ENCODE assay signal across 8 mouse cellular contexts in the genomic region with DNA sequence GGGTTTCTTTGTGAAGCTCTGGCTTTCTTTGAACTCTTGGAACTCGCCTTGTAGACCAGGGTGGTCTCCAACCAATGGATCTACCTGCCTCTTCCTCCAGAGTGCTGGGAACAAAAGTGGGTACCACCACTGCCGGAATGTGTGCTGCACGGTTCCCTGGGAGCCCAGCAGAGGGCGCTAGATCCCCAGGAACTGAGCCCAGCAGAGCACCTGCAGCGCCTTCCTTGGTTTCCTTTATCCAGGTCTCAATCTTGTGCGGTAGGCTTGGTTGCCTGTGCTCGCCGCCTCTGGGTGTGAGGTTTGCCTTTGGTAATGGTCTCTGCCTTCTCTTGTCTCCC. TPM values are rescaled to one million over a fixed set of nuclear protein-coding genes. Genes with fewer than 3 reads are reported as not detected.
DNase-seq lines count a peak whose midpoint lies in the region; ATAC-seq and TF ChIP-seq lines count a peak whose summit lies in the region.

No protein-coding gene starts in this region.

- no peak overlapping the region for H3K4me2 ChIP-seq in heart, embryonic 11.5 days
- H3K4me2 ChIP-seq in midbrain, postnatal 0 days (ENCODE audit: low read depth, low read length, poor library complexity, severe bottlenecking), result no peak overlapping the region

- H3K9me3 ChIP-seq in heart, embryonic 11.5 days (replicated peaks; ENCODE audit: control insufficient read depth, low read length), result no peaks in the 10 kb centered on the region
- no peaks in the 10 kb centered on the region for H3K9me3 ChIP-seq in heart, embryonic 10.5 days
- no peaks in the 10 kb centered on the region for H3K9me3 ChIP-seq in midbrain, postnatal 0 days (ENCODE audit: low read length)

- no peak for ATAC-seq in heart, embryonic 11.5 days (replicated peaks; ENCODE audit: insufficient number of reproducible peaks, low FRiP score, low TSS enrichment)
- peak; percentile 51 for ATAC-seq in common myeloid progenitor, adult 5-6 weeks (replicated peaks; ENCODE audit: low read depth, poor library complexity, severe bottlenecking)
- no peak for ATAC-seq in midbrain, postnatal 0 days (ENCODE audit: low FRiP score)

- H3K4me1 ChIP-seq in heart, embryonic 11.5 days (ENCODE audit: control insufficient read depth, insufficient read depth, low read length), result peaks cover 5% of the 10 kb centered on the region; the same call in 1 of the 2 replicates
- H3K4me1 ChIP-seq in heart, embryonic 10.5 days, result peaks cover 8% of the 10 kb centered on the region; the same call in 1 of the 2 replicates
- no peaks in the 10 kb centered on the region for H3K4me1 ChIP-seq in midbrain, postnatal 0 days (ENCODE audit: insufficient read depth, low read length)

- WGBS in heart, embryonic 11.5 days (ENCODE audit: insufficient replicate concordance), result 22% methylated on average over 8 of the region's 8 CpGs
- WGBS in heart, embryonic 10.5 days, result 31% methylated on average over 8 of the region's 8 CpGs
- WGBS in midbrain, postnatal 0 days, result 11% methylated on average over 8 of the region's 8 CpGs

- TF ChIP-seq CTCF in left cerebral cortex, adult 2 months (IDR thresholded peaks at IDR 0.05), result peak; percentile 98
- TF ChIP-seq CTCF in midbrain, postnatal 0 days (IDR thresholded peaks at IDR 0.05), result peak; percentile 89

- no peaks in the 10 kb centered on the region for H3K27me3 ChIP-seq in heart, embryonic 11.5 days (ENCODE audit: control insufficient read depth, insufficient read depth, low read length)
- H3K27me3 ChIP-seq in heart, embryonic 10.5 days (ENCODE audit: insufficient read depth, poor library complexity, severe bottlenecking), result no peaks in the 10 kb centered on the region
- no peaks in the 10 kb centered on the region for H3K27me3 ChIP-seq in midbrain, postnatal 0 days (ENCODE audit: insufficient read depth, low read length)

- peaks cover 29% of the 10 kb centered on the region for H3K36me3 ChIP-seq in heart, embryonic 11.5 days (ENCODE audit: control insufficient read depth, insufficient read depth, low read length)
- peaks cover 89% of the 10 kb centered on the region for H3K36me3 ChIP-seq in heart, embryonic 10.5 days
- H3K36me3 ChIP-seq in midbrain, postnatal 0 days (ENCODE audit: insufficient read depth, low read length), result peaks cover 59% of the 10 kb centered on the region

- no peak overlapping the region for H3K27ac ChIP-seq in heart, embryonic 11.5 days (ENCODE audit: low read depth, low read length)
- no peak overlapping the region for H3K27ac ChIP-seq in heart, embryonic 10.5 days
- no peak overlapping the region for H3K27ac ChIP-seq in left cerebral cortex, adult 2 months
- H3K27ac ChIP-seq in midbrain, postnatal 0 days (ENCODE audit: low read depth, low read length), result no peak overlapping the region

- no peak overlapping the region for H3K4me3 ChIP-seq in heart, embryonic 11.5 days (ENCODE audit: low read depth, low read length)
- H3K4me3 ChIP-seq in heart, embryonic 10.5 days, result no peak overlapping the region
- H3K4me3 ChIP-seq in left cerebral cortex, adult 2 months, result no peak overlapping the region
- H3K4me3 ChIP-seq in midbrain, postnatal 0 days (ENCODE audit: low read depth, low read length), result no peak overlapping the region

- no peak overlapping the region for H3K9ac ChIP-seq in heart, embryonic 11.5 days (ENCODE audit: low read depth, low read length)
- no peak overlapping the region for H3K9ac ChIP-seq in midbrain, postnatal 0 days (replicated peaks; ENCODE audit: low read length, poor library complexity, severe bottlenecking)

- intact Hi-C loops in left cerebral cortex, adult 2 months (cut with DNase I), result loop anchor here (2.0 to 5.0 kb wide), 2 partner anchors 226 to 326 kb away; no protein-coding TSS in a partner anchor

- DNase-seq in heart, adult 18-20 months, result peak; percentile 70 to 89
- peak; percentile 47 for DNase-seq in adipocyte (ENCODE audit: low spot score)
- peak; percentile 85 for DNase-seq in heart, embryonic 10.5 days (ENCODE audit: low spot score)
- DNase-seq in left cerebral cortex, adult 2 months (ENCODE audit: extremely low spot score in 1 of 2, low spot score in 2 of 2), result peak; percentile 70 to 81
- peak; percentile 71 for DNase-seq in midbrain, postnatal 0 days (ENCODE audit: low spot score)
- peak; percentile 52 for DNase-seq in testis, postnatal 14 days (ENCODE audit: low spot score)

RNA-seq across cellular contexts. Expression of a gene that starts 9.6 kb away (rescaled TPM):
- total RNA-seq in heart, adult 18-20 months (2021), result 10 to 100 TPM; 92.8 to 97.7 TPM
- polyA plus RNA-seq in heart, embryonic 11.5 days (2014; fragmentation: Nextera tagmentation; extraction: Ambion mirVana), result 39.3 and 81.8 TPM in 2 replicates
- total RNA-seq in common myeloid progenitor, adult 5-6 weeks (2017), result 661 and 743 TPM in 2 replicates
- 82.8 and 108 TPM in 2 replicates for polyA plus RNA-seq in heart, embryonic 10.5 days (2016; fragmentation: Nextera tagmentation; extraction: Ambion mirVana)
- 100 to 1,000 TPM; 200 to 216 TPM for total RNA-seq in left cerebral cortex, adult 2 months (2021)
- 162 and 188 TPM in 2 replicates for total RNA-seq in midbrain, postnatal 0 days (2014; rRNA removed)
- polyA plus RNA-seq in midbrain, postnatal 0 days (2015; fragmentation: Nextera tagmentation; extraction: Ambion mirVana), result 134 and 137 TPM in 2 replicates

RNA-seq across cellular contexts. Expression of a gene that starts 20.2 kb away (rescaled TPM):
- total RNA-seq in heart, adult 18-20 months (2021), result 10 to 100 TPM; 31.8 to 32.4 TPM
- polyA plus RNA-seq in heart, embryonic 11.5 days (2014; fragmentation: Nextera tagmentation; extraction: Ambion mirVana), result 20.9 and 22.1 TPM in 2 replicates
- total RNA-seq in common myeloid progenitor, adult 5-6 weeks (2017), result 34.5 and 44.0 TPM in 2 replicates
- polyA plus RNA-seq in heart, embryonic 10.5 days (2016; fragmentation: Nextera tagmentation; extraction: Ambion mirVana), result 41.4 and 44.2 TPM in 2 replicates
- total RNA-seq in left cerebral cortex, adult 2 months (2021), result 10 to 100 TPM; 28.6 to 29.5 TPM
- 29.3 and 34.3 TPM in 2 replicates for total RNA-seq in midbrain, postnatal 0 days (2014; rRNA removed)
- 42.8 and 43.5 TPM in 2 replicates for polyA plus RNA-seq in midbrain, postnatal 0 days (2015; fragmentation: Nextera tagmentation; extraction: Ambion mirVana)

RNA-seq across cellular contexts. Expression of a gene that starts 29.1 kb away (rescaled TPM):
- 10 to 100 TPM in 1 of 2 experiments, 1 to 10 TPM in 1; 9.7 to 11.9 TPM for total RNA-seq in heart, adult 18-20 months (2021)
- 67.4 TPM in 2 replicates for polyA plus RNA-seq in heart, embryonic 11.5 days (2014; fragmentation: Nextera tagmentation; extraction: Ambion mirVana)
- total RNA-seq in common myeloid progenitor, adult 5-6 weeks (2017), result 36.5 and 37.4 TPM in 2 replicates
- 69.5 and 80.8 TPM in 2 replicates for polyA plus RNA-seq in heart, embryonic 10.5 days (2016; fragmentation: Nextera tagmentation; extraction: Ambion mirVana)
- total RNA-seq in left cerebral cortex, adult 2 months (2021), result 10 to 100 TPM; 68.0 to 73.4 TPM
- total RNA-seq in midbrain, postnatal 0 days (2014; rRNA removed), result 131 and 139 TPM in 2 replicates
- 156 and 160 TPM in 2 replicates for polyA plus RNA-seq in midbrain, postnatal 0 days (2015; fragmentation: Nextera tagmentation; extraction: Ambion mirVana)

RNA-seq across cellular contexts. Expression of a gene that starts 29.6 kb away (rescaled TPM):
- total RNA-seq in heart, adult 18-20 months (2021), result 10 to 100 TPM; 31.8 to 33.0 TPM
- 63.1 and 67.2 TPM in 2 replicates for polyA plus RNA-seq in heart, embryonic 11.5 days (2014; fragmentation: Nextera tagmentation; extraction: Ambion mirVana)
- 39.1 and 43.6 TPM in 2 replicates for total RNA-seq in common myeloid progenitor, adult 5-6 weeks (2017)
- polyA plus RNA-seq in heart, embryonic 10.5 days (2016; fragmentation: Nextera tagmentation; extraction: Ambion mirVana), result 70.5 and 83.4 TPM in 2 replicates
- total RNA-seq in left cerebral cortex, adult 2 months (2021), result 10 to 100 TPM; 24.9 to 27.5 TPM
- 20.8 and 37.9 TPM in 2 replicates for total RNA-seq in midbrain, postnatal 0 days (2014; rRNA removed)
- polyA plus RNA-seq in midbrain, postnatal 0 days (2015; fragmentation: Nextera tagmentation; extraction: Ambion mirVana), result 41.8 and 44.4 TPM in 2 replicates

RNA-seq across cellular contexts. Expression of a gene that starts 47.1 kb away (rescaled TPM):
- 100 to 1,000 TPM in 1 of 2 experiments, 10 to 100 TPM in 1; 99.3 to 111 TPM for total RNA-seq in heart, adult 18-20 months (2021)
- polyA plus RNA-seq in heart, embryonic 11.5 days (2014; fragmentation: Nextera tagmentation; extraction: Ambion mirVana), result 241 and 245 TPM in 2 replicates
- total RNA-seq in common myeloid progenitor, adult 5-6 weeks (2017), result 66.4 and 76.6 TPM in 2 replicates
- polyA plus RNA-seq in heart, embryonic 10.5 days (2016; fragmentation: Nextera tagmentation; extraction: Ambion mirVana), result 245 and 246 TPM in 2 replicates
- total RNA-seq in left cerebral cortex, adult 2 months (2021), result 100 to 1,000 TPM; 180 to 190 TPM
- total RNA-seq in midbrain, postnatal 0 days (2014; rRNA removed), result 137 and 149 TPM in 2 replicates
- polyA plus RNA-seq in midbrain, postnatal 0 days (2015; fragmentation: Nextera tagmentation; extraction: Ambion mirVana), result 366 and 368 TPM in 2 replicates
